Mouse (Mus musculus) lung, postnatal 10 days (tissue): ENCODE results near the gene Tmem19.

Source experiments
- DNase-seq: peaks from one replicate; pipeline ENCODE4 v3.0.0; 2021

Tmem19 gene

GRCm38 (mm10) chr10:115361840-115362622 lies at the start of gene Tmem19:
Gene Tmem19, minus strand, starts transcription at chr10:115362501.
- DNase-seq, result peak; percentile 98

GRCm38 (mm10) chr10:115406393-115406792 lies 44.1 kb upstream of the Tmem19 start:
- DNase-seq, result peak; percentile 74

GRCm38 (mm10) chr10:115391896-115392295 lies 29.6 kb upstream of the Tmem19 start:
- DNase-seq, result no peak

- no peak for DNase-seq
Observed at GRCm38 (mm10) chr10:115391076-115391475, 28.8 kb upstream of the Tmem19 start.

GRCm38 (mm10) chr10:115387891-115388290 lies 25.6 kb upstream of the Tmem19 start:
- no peak for DNase-seq

- peak; percentile 79 for DNase-seq
Observed at GRCm38 (mm10) chr10:115385018-115386002, 23.0 kb upstream of the Tmem19 start.

- peak; percentile 99 for DNase-seq
Observed at GRCm38 (mm10) chr10:115384221-115385017, 22.1 kb upstream of the Tmem19 start, which contains the start of the genes Thap2 and Zfc3h1. Gene Thap2, minus strand, starts transcription at chr10:115384443. Gene Zfc3h1, plus strand, starts transcription at chr10:115384959.

- no peak for DNase-seq
Observed at GRCm38 (mm10) chr10:115383644-115384220, 21.4 kb upstream of the Tmem19 start.

- no peak for DNase-seq
Observed at GRCm38 (mm10) chr10:115382846-115383643, 20.7 kb upstream of the Tmem19 start.

GRCm38 (mm10) chr10:115381506-115382084 lies 19.3 kb upstream of the Tmem19 start:
- no peak for DNase-seq

- no peak for DNase-seq
Observed at GRCm38 (mm10) chr10:115363151-115363550, 850 bp upstream of the Tmem19 start.

- DNase-seq, result no peak
Observed at GRCm38 (mm10) chr10:115362623-115362964, 293 bp upstream of the Tmem19 start.

- DNase-seq, result no peak
Observed at GRCm38 (mm10) chr10:115359066-115359465, 3.2 kb downstream of the Tmem19 start.

GRCm38 (mm10) chr10:115358216-115358919 lies 3.9 kb downstream of the Tmem19 start:
- no peak for DNase-seq

- DNase-seq, result no peak
Observed at GRCm38 (mm10) chr10:115356106-115356505, 6.2 kb downstream of the Tmem19 start.

GRCm38 (mm10) chr10:115355016-115355415 lies 7.3 kb downstream of the Tmem19 start:
- DNase-seq, result no peak

GRCm38 (mm10) chr10:115354553-115354952 lies 7.7 kb downstream of the Tmem19 start:
- DNase-seq, result no peak

- no peak for DNase-seq
Observed at GRCm38 (mm10) chr10:115350810-115351397, 11.4 kb downstream of the Tmem19 start.

GRCm38 (mm10) chr10:115349509-115349908 lies 12.8 kb downstream of the Tmem19 start:
- DNase-seq, result no peak

GRCm38 (mm10) chr10:115349029-115349428 lies 13.3 kb downstream of the Tmem19 start:
- no peak for DNase-seq
